Mouse (Mus musculus) limb, embryonic 10.5 days (tissue): ENCODE measurements around the gene Itgav. TPM values are rescaled to one million over a fixed set of nuclear protein-coding genes. Genes with fewer than 3 reads are reported as not detected.

Source experiments
- DNase-seq: peaks from one replicate; pipeline ENCODE4 v3.0.0-alpha.2; 2017; ENCODE audit warnings: low spot score
- H3K27ac ChIP-seq: fragments of 300-500 bp; sonication (generic); 2 replicates; pipeline ENCODE4 v1.5.1; 2016; ENCODE audit warnings: mild to moderate bottlenecking
- H3K27me3 ChIP-seq: fragments of 300-500 bp; sonication (generic); 2 replicates; pipeline ENCODE4 v1.6.1; 2016; ENCODE audit warnings: low read depth, mild to moderate bottlenecking; ENCODE audit not compliant: poor library complexity, severe bottlenecking
- H3K36me3 ChIP-seq: fragments of 300-500 bp; sonication (generic); 2 replicates; pipeline ENCODE4 v1.6.1; 2016; ENCODE audit warnings: mild to moderate bottlenecking, moderate library complexity
- H3K4me1 ChIP-seq: fragments of 300-500 bp; sonication (generic); 2 replicates; pipeline ENCODE4 v1.6.1; 2016
- H3K4me3 ChIP-seq: fragments of 300-500 bp; sonication (generic); 2 replicates; pipeline ENCODE4 v1.5.1; 2016; ENCODE audit warnings: mild to moderate bottlenecking, moderate library complexity
- H3K9me3 ChIP-seq: fragments of 300-500 bp; sonication (generic); replicated peaks from 2 replicates; pipeline ENCODE4 v1.6.1; 2016; ENCODE audit warnings: mild to moderate bottlenecking
- WGBS: fragments of 180-500 bp; shearing (Covaris S2); methylation state at CpG from one replicate; pipeline ENCODE4 v1.1.7; 2016; 5-methylcytosine and 5-hydroxymethylcytosine counted together
- polyA plus RNA-seq: library from polyadenylated mRNA; unstranded; fragments of >200 nt; fragmentation: Nextera tagmentation; extraction: Ambion mirVana; gene quantifications from 2 replicates; pipeline ENCODE4 v1.2.1, GENCODE M21; 2016

Gene Itgav
- polyA plus RNA-seq, 1 experiment from 2014 or later, result 56.0 TPM

GRCm38 (mm10) chr2:83762106-83762855 lies 38.1 kb downstream of the Itgav start:
- Histone ChIP-seq H3K27me3 (no peaks in the 10 kb centered on the region), H3K4me3 (no peak overlapping the region), H3K9me3 (no peaks in the 10 kb centered on the region), H3K36me3 (peaks cover 43% of the 10 kb centered on the region), H3K4me1 (no peaks in the 10 kb centered on the region; the same call in 1 of the 2 replicates), H3K27ac (no peak overlapping the region)
- 83% methylated on average over 7 of the region's 7 CpGs for WGBS
- no peak for DNase-seq

- H3K27ac ChIP-seq, result no peak overlapping the region
- no peaks in the 10 kb centered on the region for H3K9me3 ChIP-seq
- H3K27me3 ChIP-seq, result no peaks in the 10 kb centered on the region
- DNase-seq, result no peak
- H3K4me1 ChIP-seq, result no peaks in the 10 kb centered on the region
- peaks cover 58% of the 10 kb centered on the region for H3K36me3 ChIP-seq
- no peak overlapping the region for H3K4me3 ChIP-seq
- 78% methylated on average over 6 of the region's 6 CpGs for WGBS
Measured at GRCm38 (mm10) chr2:83766058-83766457, 41.9 kb downstream of the Itgav start.

GRCm38 (mm10) chr2:83766878-83767277 lies 42.7 kb downstream of the Itgav start:
- 100% methylated on average over 1 of the region's 1 CpGs for WGBS
- Histone ChIP-seq H3K4me1 (no peaks in the 10 kb centered on the region), H3K9me3 (no peaks in the 10 kb centered on the region), H3K27me3 (no peaks in the 10 kb centered on the region), H3K27ac (no peak overlapping the region), H3K4me3 (no peak overlapping the region), H3K36me3 (peaks cover 64% of the 10 kb centered on the region)
- no peak for DNase-seq

- DNase-seq, result no peak
- Histone ChIP-seq H3K27me3 (no peaks in the 10 kb centered on the region), H3K4me3 (no peak overlapping the region), H3K27ac (no peak overlapping the region), H3K4me1 (no peaks in the 10 kb centered on the region), H3K36me3 (peaks cover 80% of the 10 kb centered on the region), H3K9me3 (no peaks in the 10 kb centered on the region)
- 88% methylated on average over 4 of the region's 4 CpGs for WGBS
Measured at GRCm38 (mm10) chr2:83768311-83769047, 44.3 kb downstream of the Itgav start.

DNA sequence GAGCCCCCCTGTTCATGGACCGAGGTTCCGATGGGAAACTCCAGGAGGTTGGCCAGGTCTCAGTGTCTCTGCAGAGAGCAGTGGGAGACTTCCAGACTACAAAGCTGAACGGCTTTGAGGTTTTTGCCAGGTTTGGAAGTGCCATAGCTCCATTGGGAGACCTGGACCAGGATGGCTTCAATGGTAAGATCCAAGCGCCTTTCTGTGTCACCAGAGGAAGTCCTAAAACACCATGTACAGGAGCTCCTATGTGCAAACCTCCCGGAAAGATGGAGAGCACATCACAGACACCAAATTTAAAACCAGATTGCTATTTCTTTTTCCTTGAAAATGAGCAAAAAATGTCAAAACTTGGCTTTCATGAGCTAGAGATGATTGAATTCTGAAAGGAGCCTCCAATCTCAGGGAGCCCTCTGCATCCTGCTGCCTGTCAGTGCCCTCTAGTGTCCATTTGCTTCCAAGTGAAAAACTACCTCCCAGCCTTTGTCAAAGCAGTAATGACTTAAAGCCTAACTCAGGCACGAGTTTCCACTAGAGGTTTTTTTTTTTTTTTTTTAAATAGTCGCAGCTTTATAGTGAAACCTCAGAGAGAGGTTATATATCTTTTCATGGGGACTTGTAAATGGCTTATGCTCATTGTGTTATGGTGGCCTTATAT lies 47.1 kb downstream of the Itgav start:
- Histone ChIP-seq H3K36me3 (peaks cover 93% of the 10 kb centered on the region), H3K9me3 (no peaks in the 10 kb centered on the region), H3K27me3 (no peaks in the 10 kb centered on the region), H3K4me3 (no peak overlapping the region), H3K4me1 (no peaks in the 10 kb centered on the region), H3K27ac (no peak overlapping the region)
- WGBS, result 68% methylated on average over 7 of the region's 7 CpGs
- DNase-seq, result no peak

DNA sequence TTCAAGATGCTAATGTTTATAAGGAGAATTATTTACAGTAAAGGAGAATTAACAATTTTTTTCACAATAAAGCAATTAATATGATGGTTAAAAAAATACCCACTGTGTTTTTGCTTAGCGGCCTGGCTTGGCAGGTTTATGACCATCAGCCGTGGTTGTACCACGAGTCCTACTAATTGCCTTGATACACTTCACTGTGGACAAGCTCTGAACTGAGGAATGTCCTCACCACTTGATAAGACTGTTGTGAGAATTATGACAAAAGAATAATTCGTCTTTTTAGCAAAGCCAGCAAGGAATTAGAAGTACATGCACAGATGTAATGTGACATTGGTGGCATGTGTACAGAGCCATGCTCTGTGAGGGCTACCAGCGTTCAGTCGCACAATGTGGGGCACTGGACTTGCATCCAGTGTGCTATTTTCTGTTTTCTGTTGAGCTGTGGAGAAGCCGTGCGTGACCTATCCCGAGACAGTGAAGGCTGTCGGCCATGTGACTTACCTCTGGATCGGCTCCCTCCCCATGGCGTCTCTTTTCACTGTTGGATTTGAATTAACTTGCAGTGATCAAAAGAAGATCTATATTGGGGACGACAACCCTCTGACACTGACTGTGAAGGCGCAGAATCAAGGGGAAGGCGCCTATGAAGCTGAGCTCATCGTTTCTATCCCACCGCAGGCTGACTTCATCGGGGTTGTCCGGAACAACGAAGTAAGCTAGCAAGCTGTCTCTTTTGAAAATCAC lies 67.3 kb downstream of the Itgav start:
- 92% methylated on average over 20 of the region's 20 CpGs for WGBS
- Histone ChIP-seq H3K4me3 (no peak overlapping the region), H3K27ac (no peak overlapping the region), H3K36me3 (peaks cover 87% of the 10 kb centered on the region), H3K4me1 (no peaks in the 10 kb centered on the region), H3K9me3 (no peaks in the 10 kb centered on the region), H3K27me3 (no peaks in the 10 kb centered on the region)
- DNase-seq, result no peak

- H3K9me3 ChIP-seq, result no peaks in the 10 kb centered on the region
- no peak overlapping the region for H3K27ac ChIP-seq
- no peaks in the 10 kb centered on the region for H3K4me1 ChIP-seq
- no peak overlapping the region for H3K4me3 ChIP-seq
- no peak for DNase-seq
- WGBS, result 90% methylated on average over 4 of the region's 4 CpGs
- no peaks in the 10 kb centered on the region for H3K27me3 ChIP-seq
- peaks cover 93% of the 10 kb centered on the region for H3K36me3 ChIP-seq
Measured at GRCm38 (mm10) chr2:83792102-83792501, 67.9 kb downstream of the Itgav start.

GRCm38 (mm10) chr2:83795766-83796165 lies 71.6 kb downstream of the Itgav start:
- 85% methylated on average over 4 of the region's 4 CpGs for WGBS
- H3K4me1 ChIP-seq, result no peaks in the 10 kb centered on the region
- peaks cover 99% of the 10 kb centered on the region for H3K36me3 ChIP-seq
- no peaks in the 10 kb centered on the region for H3K27me3 ChIP-seq
- no peak for DNase-seq
- H3K27ac ChIP-seq, result no peak overlapping the region
- H3K9me3 ChIP-seq, result no peaks in the 10 kb centered on the region
- no peak overlapping the region for H3K4me3 ChIP-seq

GRCm38 (mm10) chr2:83797902-83798497 lies 73.8 kb downstream of the Itgav start:
- Histone ChIP-seq H3K4me1 (no peaks in the 10 kb centered on the region), H3K4me3 (no peak overlapping the region), H3K27ac (no peak overlapping the region), H3K9me3 (no peaks in the 10 kb centered on the region), H3K27me3 (no peaks in the 10 kb centered on the region), H3K36me3 (peaks cover 100% of the 10 kb centered on the region)
- no peak for DNase-seq
- 69% methylated on average over 9 of the region's 9 CpGs for WGBS

DNA sequence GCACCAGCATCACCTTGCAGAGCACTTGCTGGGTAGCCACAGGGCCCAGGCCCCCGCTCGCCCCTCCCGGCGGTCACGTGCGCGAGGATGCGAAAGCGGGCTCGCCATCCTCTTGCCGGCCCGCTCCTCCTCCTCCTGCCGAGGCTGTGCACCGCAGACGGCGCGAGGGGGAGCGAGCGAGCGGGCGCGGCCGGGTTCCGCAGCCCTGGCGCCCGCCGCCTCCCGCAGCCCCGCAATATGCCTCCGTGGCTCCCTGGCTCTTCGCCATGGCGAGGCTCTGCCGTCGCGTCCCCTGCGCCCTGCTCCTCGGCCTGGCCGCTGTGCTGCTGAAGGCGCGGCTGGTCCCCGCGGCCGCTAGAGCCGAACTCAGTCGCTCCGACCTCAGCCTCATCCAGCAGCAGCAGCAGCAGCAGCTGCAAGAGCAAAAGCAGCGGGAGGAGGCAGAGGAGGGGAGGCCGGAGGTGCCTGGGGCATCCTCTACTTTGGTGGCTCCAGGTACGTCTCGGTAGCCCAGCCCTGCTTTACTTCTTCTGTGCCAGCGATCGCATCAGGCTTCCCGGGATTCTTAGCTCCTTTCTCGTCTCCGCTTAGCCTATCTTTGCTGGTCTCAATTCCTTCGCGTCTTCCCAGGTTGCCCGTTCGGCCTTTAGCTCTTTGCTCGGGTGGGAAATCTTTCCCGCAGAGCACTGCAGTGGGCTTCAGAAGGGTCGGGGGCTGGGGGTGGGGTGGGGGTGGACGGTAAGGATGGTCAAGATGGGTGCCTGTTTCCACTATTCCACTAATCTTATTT lies 88.5 kb downstream of the Itgav start, which contains the start of gene Fam171b:
Fam171b (plus strand) TSS at position 154 of the 790 bp plus-strand sequence.
- WGBS, result under 1% methylated on average over 63 of the region's 63 CpGs
- Histone ChIP-seq H3K36me3 (no peaks in the 10 kb centered on the region), H3K9me3 (no peaks in the 10 kb centered on the region), H3K4me3 (peak within 1 kb of the TSS; percentile 76), H3K27ac (peak within 1 kb of the TSS; percentile 94), H3K4me1 (peaks cover 21% of the 10 kb centered on the region), H3K27me3 (no peaks in the 10 kb centered on the region)
- peak; percentile 88 for DNase-seq

- H3K9me3 ChIP-seq, result no peaks in the 10 kb centered on the region
- no peaks in the 10 kb centered on the region for H3K36me3 ChIP-seq
- H3K4me1 ChIP-seq, result peaks cover 21% of the 10 kb centered on the region
- 14% methylated on average over 10 of the region's 10 CpGs for WGBS
- H3K27me3 ChIP-seq, result no peaks in the 10 kb centered on the region
- H3K4me3 ChIP-seq, result peak overlapping the region; percentile 76
- DNase-seq, result peak; percentile 33
- peak overlapping the region; percentile 94 for H3K27ac ChIP-seq
Measured at GRCm38 (mm10) chr2:83813273-83813892, 89.2 kb downstream of the Itgav start.
